Mouse (Mus musculus) brain, embryonic 14.5 days (tissue): Measurements from ENCODE around the gene Gdpd2.

Source experiments
- CTCF ChIP-seq: fragments of 200-500 bp; IDR thresholded peaks from 2 replicates; pipeline ENCODE4 v1.5.1; 2012; ENCODE audit warnings: inconsistent platforms, mild to moderate bottlenecking, moderate library complexity, borderline replicate concordance; ENCODE audit not compliant: insufficient read depth, insufficient read length; ENCODE audit errors: extremely low read depth
- POLR2A ChIP-seq: fragments of 200-500 bp; IDR thresholded peaks from 2 replicates; pipeline ENCODE4 v1.6.1; 2012; ENCODE audit warnings: mild to moderate bottlenecking, inconsistent platforms, borderline replicate concordance; ENCODE audit not compliant: poor library complexity, insufficient read depth, insufficient read length, severe bottlenecking; ENCODE audit errors: extremely low read depth

DNA sequence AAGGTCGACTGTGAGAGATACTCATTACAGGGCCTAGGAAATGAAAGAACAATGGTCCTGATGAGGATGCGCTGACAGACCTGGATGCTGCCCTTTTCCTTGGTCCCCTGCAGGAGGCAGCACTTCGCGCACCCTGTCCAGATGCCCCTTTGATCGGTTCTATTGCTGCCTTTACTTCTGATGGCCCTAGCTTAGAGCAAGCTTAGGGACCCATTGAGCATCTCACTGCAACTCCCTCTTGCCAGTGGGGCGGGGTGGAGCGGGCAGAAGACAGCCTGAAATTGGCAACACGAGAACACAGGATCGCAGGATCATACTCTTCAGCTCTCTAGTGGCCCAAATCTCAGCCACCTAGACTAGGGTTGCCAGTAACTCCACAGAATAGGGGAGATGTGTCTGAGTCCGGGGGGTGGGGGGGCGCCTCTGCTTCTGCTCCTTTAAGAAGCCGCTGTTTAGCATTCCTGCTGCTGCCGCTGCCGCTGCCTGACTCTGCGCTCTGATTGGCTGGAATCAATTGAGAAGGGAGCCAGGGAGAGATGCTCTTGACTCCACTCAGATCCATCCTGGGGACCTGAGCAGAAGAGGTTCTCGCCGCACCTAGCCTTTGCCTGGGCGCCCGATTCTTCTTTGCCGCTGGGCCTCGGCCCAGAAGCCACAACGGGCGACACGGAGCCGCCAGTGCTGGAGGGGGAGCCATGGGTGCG, 37.7 kb downstream of the Gdpd2 start, which contains the start of gene Dlg3:
- TF ChIP-seq POLR2A, result peak; percentile 9; the same call in 1 of the 2 replicates
- peak; percentile 42; the same call in 1 of the 2 replicates for TF ChIP-seq CTCF
